Mouse (Mus musculus): ENCODE data around the gene Gsk3a. TPM values are rescaled to one million over a fixed set of nuclear protein-coding genes. Genes with fewer than 3 reads are reported as not detected.

Gene Gsk3a
- polyA plus RNA-seq (2015; fragmentation: Nextera tagmentation; extraction: Ambion mirVana), result 8.2 and 10.0 TPM in 2 replicates

DNA sequence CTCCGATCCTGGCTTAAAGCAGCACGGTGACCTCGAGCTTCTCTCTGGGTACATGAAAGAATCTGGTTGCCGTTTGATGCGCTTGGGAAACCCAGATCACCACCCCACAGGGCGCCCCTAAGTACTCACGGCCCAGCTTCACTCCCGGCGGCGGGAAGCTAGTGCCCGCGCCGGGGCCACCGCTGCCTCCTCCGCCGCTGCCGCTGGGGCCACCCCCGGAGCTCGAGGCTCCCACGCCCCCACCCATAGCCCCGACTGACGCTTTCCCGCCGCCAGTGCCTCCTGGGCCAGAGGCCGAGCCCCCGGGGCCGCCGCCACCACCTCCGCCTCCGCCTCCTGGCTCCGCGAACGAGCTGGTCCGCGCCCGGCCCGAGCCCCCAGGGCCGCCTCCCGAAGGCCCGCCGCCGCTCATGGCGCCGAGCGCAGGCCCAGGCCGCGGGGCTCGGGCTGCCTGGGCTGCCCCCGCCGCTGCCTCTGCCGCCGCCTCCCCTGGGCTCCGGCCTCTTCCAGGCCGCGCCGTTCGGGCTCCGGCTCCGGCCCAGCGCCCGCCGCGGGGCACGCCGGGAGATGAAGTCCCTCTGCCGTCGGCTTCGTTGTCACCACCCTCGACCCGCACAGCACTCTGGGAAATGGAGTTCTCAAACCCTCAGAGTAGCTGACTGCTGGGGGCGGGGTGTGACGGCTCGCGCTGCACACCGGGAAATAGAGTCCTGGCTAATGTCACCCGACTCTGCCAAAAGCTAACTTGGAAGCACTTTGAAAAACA is at the start of gene Gsk3a:
Gsk3a (minus strand) TSS at position 603 of the 766 bp plus-strand sequence.
- peak within 1 kb of the TSS; percentile 88 for H3K27ac ChIP-seq
- H3K4me2 ChIP-seq, result peak within 1 kb of the TSS; percentile 74
- peaks cover 45% of the 10 kb centered on the region for H3K4me1 ChIP-seq
- H3K4me3 ChIP-seq, result peak within 1 kb of the TSS; percentile 86
- no peaks in the 10 kb centered on the region for H3K9me3 ChIP-seq
- peaks cover 41% of the 10 kb centered on the region for H3K36me3 ChIP-seq
- peak; percentile 90 for ATAC-seq (ENCODE audit: insufficient number of reproducible peaks, low FRiP score, low TSS enrichment, low read depth)
- no peaks in the 10 kb centered on the region for H3K27me3 ChIP-seq
- WGBS, result under 1% methylated on average over 74 of the region's 76 CpGs
- peak within 1 kb of the TSS; percentile 96 for H3K9ac ChIP-seq

DNA sequence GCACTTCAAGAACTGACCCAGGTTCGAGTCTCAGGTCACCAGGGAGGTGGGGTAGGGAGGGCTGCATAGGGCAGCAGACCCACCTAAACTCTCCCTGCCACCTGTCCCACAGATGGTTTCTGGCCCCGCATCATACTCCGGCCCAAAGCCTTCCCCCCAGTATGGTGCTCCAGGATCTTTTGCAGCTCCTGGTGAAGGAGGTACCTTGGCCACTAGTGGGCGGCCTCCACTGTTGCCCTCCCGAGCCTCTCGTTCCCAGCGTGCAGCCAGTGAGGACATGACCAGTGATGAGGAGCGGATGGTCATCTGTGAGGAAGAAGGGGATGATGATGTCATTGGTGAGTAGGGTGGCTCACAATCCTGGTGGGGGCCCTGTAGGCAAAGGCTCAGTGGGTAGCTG is 49.3 kb upstream of the Gsk3a start:
- Histone ChIP-seq H3K4me3 (no peak overlapping the region), H3K36me3 (peaks cover 75% of the 10 kb centered on the region), H3K4me2 (no peak overlapping the region), H3K4me1 (peaks cover 47% of the 10 kb centered on the region), H3K9ac (no peak overlapping the region), H3K9me3 (no peaks in the 10 kb centered on the region), H3K27me3 (no peaks in the 10 kb centered on the region), H3K27ac (no peak overlapping the region)
- 82% methylated on average over 8 of the region's 8 CpGs for WGBS
- no peak for ATAC-seq (ENCODE audit: insufficient number of reproducible peaks, low FRiP score, low TSS enrichment, low read depth)

DNA sequence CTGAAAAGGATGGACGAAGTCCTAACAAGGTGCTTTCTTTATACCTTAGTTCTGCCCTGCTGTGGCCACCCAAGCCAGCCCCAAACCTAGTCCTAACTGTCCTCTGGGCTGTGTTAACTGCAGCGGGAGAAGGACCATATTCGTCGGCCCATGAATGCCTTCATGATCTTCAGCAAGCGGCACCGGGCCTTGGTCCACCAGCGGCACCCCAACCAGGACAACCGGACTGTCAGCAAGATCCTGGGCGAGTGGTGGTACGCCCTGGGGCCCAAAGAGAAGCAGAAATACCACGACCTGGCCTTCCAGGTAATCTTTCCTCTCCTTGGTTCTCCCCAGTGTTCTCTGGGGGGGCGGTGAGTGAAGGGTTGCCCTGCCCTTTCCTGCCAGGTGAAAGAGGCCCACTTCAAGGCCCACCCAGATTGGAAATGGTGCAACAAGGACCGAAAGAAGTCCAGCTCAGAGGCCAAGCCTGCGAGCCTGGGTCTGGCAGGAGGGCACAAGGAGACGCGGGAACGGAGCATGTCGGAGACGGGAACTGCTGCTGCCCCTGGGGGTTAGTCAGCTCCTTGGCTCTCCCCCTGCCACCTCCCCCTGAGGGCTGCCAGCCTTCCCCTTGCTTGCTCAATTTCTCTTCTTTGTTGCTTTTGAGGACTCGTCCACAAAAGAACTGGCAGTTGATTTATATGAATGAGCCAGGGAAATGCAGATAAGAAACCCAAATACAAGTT is 48.0 kb upstream of the Gsk3a start:
- WGBS, result 89% methylated on average over 20 of the region's 20 CpGs
- H3K4me1 ChIP-seq, result peaks cover 48% of the 10 kb centered on the region
- H3K9ac ChIP-seq, result no peak overlapping the region
- H3K4me2 ChIP-seq, result no peak overlapping the region
- peaks cover 62% of the 10 kb centered on the region for H3K36me3 ChIP-seq
- no peak overlapping the region for H3K4me3 ChIP-seq
- H3K27ac ChIP-seq, result no peak overlapping the region
- H3K9me3 ChIP-seq, result no peaks in the 10 kb centered on the region
- H3K27me3 ChIP-seq, result no peaks in the 10 kb centered on the region
- no peak for ATAC-seq (ENCODE audit: insufficient number of reproducible peaks, low FRiP score, low TSS enrichment, low read depth)

DNA sequence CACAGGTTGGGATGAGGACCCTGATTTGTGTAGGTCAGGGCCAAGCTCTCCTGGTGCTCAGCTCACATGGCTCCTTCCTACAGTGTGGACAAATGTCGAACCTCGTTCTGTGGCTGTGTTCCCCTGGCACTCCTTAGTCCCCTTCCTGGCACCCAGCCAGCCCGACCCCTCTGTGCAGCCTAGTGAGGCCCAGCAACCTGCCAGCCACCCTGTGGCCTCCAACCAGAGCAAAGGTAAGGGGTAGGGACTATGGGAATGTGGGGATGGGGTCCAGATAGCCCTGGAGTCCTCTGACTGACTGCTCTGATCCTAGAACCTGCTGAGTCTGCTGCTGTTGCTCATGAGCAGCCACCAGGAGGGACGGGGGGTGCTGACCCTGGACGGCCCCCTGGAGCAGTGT is 47.1 kb upstream of the Gsk3a start:
- no peak for ATAC-seq (ENCODE audit: insufficient number of reproducible peaks, low FRiP score, low TSS enrichment, low read depth)
- Histone ChIP-seq H3K4me2 (0 out of 2 replicates have a peak overlapping the region, but pooled peaks have one; percentile 78), H3K9me3 (no peaks in the 10 kb centered on the region), H3K27me3 (no peaks in the 10 kb centered on the region), H3K4me1 (peaks cover 53% of the 10 kb centered on the region), H3K9ac (no peak overlapping the region), H3K27ac (peak overlapping the region; percentile 30; the same call in 1 of the 2 replicates), H3K4me3 (peak overlapping the region; percentile 78), H3K36me3 (peaks cover 52% of the 10 kb centered on the region)
- WGBS, result 69% methylated on average over 5 of the region's 5 CpGs

DNA sequence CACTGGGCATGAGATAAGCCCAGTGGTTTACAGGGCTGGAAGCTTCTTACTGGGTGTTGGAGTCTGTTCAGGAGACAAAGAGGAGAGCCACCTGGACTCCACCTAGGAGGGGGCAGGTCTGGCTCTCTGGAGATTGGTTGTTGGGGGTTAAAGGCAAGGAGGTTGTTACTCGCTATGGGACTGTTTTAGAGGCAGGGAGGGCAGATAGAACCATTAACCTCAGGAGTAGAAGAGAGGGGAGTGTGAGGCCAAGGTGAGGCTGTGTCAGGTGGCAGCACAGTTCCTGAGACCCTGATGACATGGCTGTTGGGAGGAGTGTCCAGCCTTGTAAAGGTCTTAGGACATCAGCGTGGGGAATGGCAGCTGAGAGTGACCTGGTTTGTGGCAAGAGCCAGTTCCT is 46.5 kb upstream of the Gsk3a start:
- Histone ChIP-seq H3K4me3 (peak overlapping the region; percentile 78), H3K36me3 (peaks cover 47% of the 10 kb centered on the region), H3K27me3 (no peaks in the 10 kb centered on the region), H3K4me2 (peak overlapping the region; percentile 78), H3K27ac (peak overlapping the region; percentile 100; the same call in 1 of the 2 replicates), H3K9me3 (no peaks in the 10 kb centered on the region), H3K4me1 (peaks cover 57% of the 10 kb centered on the region), H3K9ac (peak overlapping the region; percentile 61)
- no peak for ATAC-seq (ENCODE audit: insufficient number of reproducible peaks, low FRiP score, low TSS enrichment, low read depth)
- WGBS, result 46% methylated on average over 2 of the region's 2 CpGs

DNA sequence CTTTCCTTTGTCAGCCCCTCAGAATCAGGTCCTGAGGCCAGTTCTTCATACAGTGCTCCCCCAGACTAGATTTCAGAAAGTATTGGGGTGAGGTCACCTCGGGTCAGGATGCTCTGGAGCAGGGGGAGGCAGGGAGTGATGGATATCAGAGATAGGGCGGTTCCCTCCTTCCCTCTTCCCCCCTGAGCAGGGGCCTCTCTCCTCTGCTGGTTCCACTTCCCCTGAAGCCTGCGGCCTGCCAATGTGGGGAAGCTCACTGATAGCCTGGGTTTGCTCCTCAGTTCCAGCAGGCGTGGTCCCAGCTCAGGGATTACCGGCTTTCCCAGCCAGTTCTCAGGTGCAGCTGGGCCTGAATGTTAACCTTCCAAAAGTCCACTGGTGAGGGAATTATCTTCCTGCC is 46.0 kb upstream of the Gsk3a start:
- Histone ChIP-seq H3K27ac (peak overlapping the region; percentile 100), H3K36me3 (peaks cover 41% of the 10 kb centered on the region), H3K9ac (peak overlapping the region; percentile 61), H3K4me1 (peaks cover 57% of the 10 kb centered on the region), H3K9me3 (no peaks in the 10 kb centered on the region), H3K27me3 (no peaks in the 10 kb centered on the region), H3K4me3 (peak overlapping the region; percentile 78), H3K4me2 (peak overlapping the region; percentile 78)
- 10% methylated on average over 5 of the region's 5 CpGs for WGBS
- ATAC-seq (ENCODE audit: insufficient number of reproducible peaks, low FRiP score, low TSS enrichment, low read depth), result no peak

DNA sequence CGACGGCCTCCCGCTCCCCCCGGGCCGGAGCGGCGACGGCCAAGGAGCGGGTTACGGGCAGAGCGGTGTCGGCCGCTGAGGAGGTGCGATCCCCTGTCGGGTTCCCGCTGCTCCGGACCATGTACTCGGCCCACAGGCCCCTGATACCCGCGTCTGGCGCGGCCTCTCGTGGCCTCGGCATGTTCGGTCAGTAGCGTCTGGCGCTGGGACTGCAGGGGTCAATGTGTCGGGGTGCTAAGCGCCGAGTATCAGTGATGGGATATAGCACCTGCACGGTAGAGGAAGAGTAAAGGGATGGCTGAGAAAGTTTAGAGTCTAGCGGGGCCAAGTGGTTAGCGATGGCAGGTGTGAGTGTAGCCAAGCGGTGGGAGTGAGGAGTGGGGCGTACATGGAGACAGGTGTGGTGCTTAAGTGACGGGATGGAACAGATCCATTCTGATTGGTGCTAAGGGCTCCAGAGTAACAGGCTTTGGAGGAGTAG is 45.1 kb upstream of the Gsk3a start:
- H3K4me1 ChIP-seq, result peaks cover 54% of the 10 kb centered on the region
- H3K4me2 ChIP-seq, result peak overlapping the region; percentile 78
- under 1% methylated on average over 28 of the region's 36 CpGs for WGBS
- H3K9ac ChIP-seq, result peak overlapping the region; percentile 61
- H3K36me3 ChIP-seq, result peaks cover 33% of the 10 kb centered on the region
- H3K27me3 ChIP-seq, result no peaks in the 10 kb centered on the region
- peak overlapping the region; percentile 100 for H3K27ac ChIP-seq
- peak overlapping the region; percentile 78 for H3K4me3 ChIP-seq
- H3K9me3 ChIP-seq, result no peaks in the 10 kb centered on the region
- ATAC-seq (ENCODE audit: insufficient number of reproducible peaks, low FRiP score, low TSS enrichment, low read depth), result no peak

DNA sequence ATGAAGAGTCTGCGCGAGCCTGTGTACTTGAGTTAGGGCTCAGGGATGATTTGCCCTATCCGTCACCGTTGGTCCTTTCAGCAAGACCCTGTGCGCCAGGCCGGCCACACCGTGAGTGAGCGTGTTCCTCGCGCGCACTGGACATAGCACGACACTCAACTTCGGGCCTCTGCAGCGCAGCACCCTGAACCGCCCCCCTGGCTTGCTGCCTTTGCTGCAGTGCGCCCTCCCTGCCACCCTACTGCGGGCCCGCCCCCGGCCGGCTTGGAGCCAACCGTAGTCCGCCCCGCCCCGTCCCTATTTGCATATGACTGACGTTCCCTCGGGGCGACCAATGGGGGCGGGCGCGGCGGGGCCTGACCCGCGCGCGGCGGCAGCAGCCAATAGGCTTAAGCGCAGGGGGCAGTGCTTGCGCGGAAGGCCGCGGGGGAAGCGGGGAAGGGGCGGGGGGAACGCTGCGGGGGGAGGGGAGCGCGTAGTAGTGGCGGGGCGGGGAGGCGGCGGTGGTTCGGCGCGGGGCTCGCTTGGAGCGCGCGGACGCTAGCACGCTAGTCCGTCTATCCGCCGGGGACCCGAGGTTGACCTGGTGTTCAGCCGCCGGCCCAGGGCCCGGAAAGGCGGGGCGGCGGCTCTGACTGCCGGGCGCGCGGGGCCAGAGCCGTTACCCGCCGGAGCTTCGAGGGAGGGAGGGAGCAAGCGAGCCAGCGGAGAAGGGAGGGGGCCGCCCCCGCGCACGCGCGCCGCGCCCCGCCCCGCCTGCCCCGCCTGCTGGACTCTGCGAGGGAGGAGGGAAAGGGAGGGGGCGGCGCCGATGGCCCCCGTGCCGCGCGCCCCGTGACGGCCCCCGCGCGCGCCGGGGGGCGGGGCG is 44.3 kb upstream of the Gsk3a start:
- H3K4me1 ChIP-seq, result peaks cover 62% of the 10 kb centered on the region
- under 1% methylated on average over 64 of the region's 108 CpGs for WGBS
- ATAC-seq (ENCODE audit: insufficient number of reproducible peaks, low FRiP score, low TSS enrichment, low read depth), result peak; percentile 71

DNA sequence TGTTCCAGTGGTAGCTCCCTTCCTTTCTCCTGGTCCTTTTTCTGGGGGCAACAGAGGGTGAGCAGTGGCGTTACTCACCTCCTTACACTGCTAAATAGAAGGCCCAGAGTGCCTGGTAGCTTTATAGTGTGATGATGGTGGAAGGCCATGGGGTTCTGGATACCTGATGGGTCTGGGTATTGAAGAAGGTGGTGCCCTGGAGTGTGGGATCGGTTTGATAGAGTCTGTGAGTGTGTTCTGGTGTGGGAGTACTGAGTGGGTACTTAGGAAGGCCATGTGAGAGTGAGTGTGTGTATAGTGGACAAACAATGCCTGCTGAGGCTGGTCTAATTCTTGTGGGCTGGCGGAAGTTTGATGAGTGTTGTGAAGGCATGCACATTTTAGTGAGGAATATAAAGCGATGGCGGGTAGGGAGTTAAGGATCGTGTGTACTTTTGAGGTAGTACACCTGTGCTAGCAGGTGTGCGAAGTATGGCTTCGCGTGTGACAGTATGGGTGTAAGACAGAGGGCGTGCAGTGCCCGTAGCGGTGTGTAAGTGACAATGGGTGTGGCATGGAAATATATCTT is 43.6 kb upstream of the Gsk3a start:
- Histone ChIP-seq H3K4me3 (peak overlapping the region; percentile 78), H3K9me3 (no peaks in the 10 kb centered on the region), H3K9ac (no peak overlapping the region), H3K36me3 (peaks cover 17% of the 10 kb centered on the region), H3K27ac (peak overlapping the region; percentile 100), H3K4me2 (peak overlapping the region; percentile 77), H3K27me3 (no peaks in the 10 kb centered on the region), H3K4me1 (peaks cover 66% of the 10 kb centered on the region)
- 12% methylated on average over 12 of the region's 12 CpGs for WGBS
- ATAC-seq (ENCODE audit: insufficient number of reproducible peaks, low FRiP score, low TSS enrichment, low read depth), result no peak

More for the DNA sequence above, 44.3 kb upstream of the Gsk3a start:
- Histone ChIP-seq H3K27ac (peak overlapping the region; percentile 100), H3K9me3 (no peaks in the 10 kb centered on the region), H3K9ac (peak overlapping the region; percentile 61), H3K36me3 (peaks cover 25% of the 10 kb centered on the region), H3K27me3 (no peaks in the 10 kb centered on the region), H3K4me2 (peak overlapping the region; percentile 78), H3K4me3 (peak overlapping the region; percentile 78)

DNA sequence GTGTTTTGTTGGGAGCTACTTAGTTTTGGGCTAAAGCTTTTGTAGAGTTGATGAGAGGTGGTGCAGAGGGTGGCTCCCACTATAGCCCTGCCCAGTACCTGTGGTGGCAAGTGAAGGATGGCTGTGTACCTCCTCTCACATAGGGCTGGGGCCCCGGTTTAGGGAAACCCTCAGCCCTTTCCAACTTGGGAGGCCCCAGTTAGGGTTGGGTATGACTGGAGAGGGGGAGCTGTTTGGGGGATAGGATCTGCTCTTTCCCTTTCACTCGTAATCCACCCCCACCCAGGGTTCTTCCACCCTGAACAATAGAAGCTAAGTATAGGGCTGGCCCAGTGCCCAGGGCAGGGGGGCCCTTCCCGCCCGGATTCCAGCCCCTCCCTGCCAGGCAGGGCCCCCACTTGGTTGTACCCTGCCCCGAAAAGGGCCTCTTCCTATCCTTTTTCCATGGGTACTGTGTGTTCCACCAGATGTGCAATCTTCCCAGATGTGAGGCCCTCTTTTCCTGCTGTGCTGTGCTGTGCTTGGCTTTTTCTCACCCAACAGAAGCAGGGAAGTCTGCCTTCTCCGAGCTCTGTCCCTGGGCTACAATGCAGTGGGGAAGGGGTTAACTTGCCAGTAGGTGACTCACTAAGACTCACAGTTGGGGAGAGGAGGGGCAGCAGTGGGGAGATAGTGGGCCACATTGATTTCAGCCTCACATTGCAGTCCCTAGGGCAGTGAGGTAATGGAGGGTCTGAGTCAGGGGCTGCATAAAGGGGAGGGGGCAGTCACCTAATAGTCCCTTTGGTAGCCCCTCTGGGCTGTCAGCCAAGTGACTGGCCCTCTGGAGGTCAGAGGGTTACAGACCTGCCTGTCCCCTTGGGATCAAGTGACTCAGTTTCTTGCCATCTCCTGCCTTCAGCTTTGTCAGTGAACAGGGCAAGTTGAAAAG is 42.5 kb upstream of the Gsk3a start:
- ATAC-seq (ENCODE audit: insufficient number of reproducible peaks, low FRiP score, low TSS enrichment, low read depth), result peak; percentile 56
- Histone ChIP-seq H3K36me3 (peaks cover 10% of the 10 kb centered on the region), H3K4me2 (peak overlapping the region; percentile 77), H3K4me1 (peaks cover 69% of the 10 kb centered on the region), H3K9ac (peak overlapping the region; percentile 68), H3K27ac (peak overlapping the region; percentile 100), H3K4me3 (peak overlapping the region; percentile 78), H3K9me3 (no peaks in the 10 kb centered on the region), H3K27me3 (no peaks in the 10 kb centered on the region)
- WGBS, result 0% methylated on average over 6 of the region's 6 CpGs
